Mouse (Mus musculus) neural tube, embryonic 12.5 days (tissue): ENCODE measurements at regions not wholly inside any gene's neighbourhood (a gene's known extent, or its start where the extent isn't known, plus 50 kb on each side); places are given as distances from the start of the nearest gene placed in this dataset.

Source experiments
- ATAC-seq: fragments of 200-750 bp; cut with Nextera tagmentation; 2 replicates; pipeline ENCODE4 v1.8.0; 2017; ENCODE audit warnings: low read depth, mild to moderate bottlenecking, moderate TSS enrichment, moderate library complexity; ENCODE audit not compliant: low FRiP score
- H3K27ac ChIP-seq: fragments of 300-500 bp; sonication (generic); 2 replicates; pipeline ENCODE4 v1.5.1; 2016
- H3K27me3 ChIP-seq: fragments of 300-500 bp; sonication (generic); replicated peaks from 2 replicates; pipeline ENCODE4 v1.6.1; 2016; ENCODE audit warnings: mild to moderate bottlenecking
- H3K36me3 ChIP-seq: fragments of 300-500 bp; sonication (generic); 2 replicates; pipeline ENCODE4 v1.6.1; 2016; ENCODE audit warnings: mild to moderate bottlenecking
- H3K4me1 ChIP-seq: fragments of 300-500 bp; sonication (generic); 2 replicates; pipeline ENCODE4 v1.6.1; 2016
- H3K4me2 ChIP-seq: fragments of 300-500 bp; sonication (generic); replicated peaks from 2 replicates; pipeline ENCODE4 v1.6.1; 2016; ENCODE audit warnings: mild to moderate bottlenecking
- H3K4me3 ChIP-seq: fragments of 300-500 bp; sonication (generic); 2 replicates; pipeline ENCODE4 v1.5.1; 2016
- H3K9ac ChIP-seq: fragments of 300-500 bp; sonication (generic); 2 replicates; pipeline ENCODE4 v1.6.1; 2016; ENCODE audit warnings: mild to moderate bottlenecking
- H3K9me3 ChIP-seq: fragments of 300-500 bp; sonication (generic); 2 replicates; pipeline ENCODE4 v1.6.1; 2016; ENCODE audit warnings: mild to moderate bottlenecking
- WGBS: fragments of 180-500 bp; shearing (Covaris S2); methylation state at CpG from one replicate; pipeline ENCODE4 v1.1.7; 2016; 5-methylcytosine and 5-hydroxymethylcytosine counted together

DNA sequence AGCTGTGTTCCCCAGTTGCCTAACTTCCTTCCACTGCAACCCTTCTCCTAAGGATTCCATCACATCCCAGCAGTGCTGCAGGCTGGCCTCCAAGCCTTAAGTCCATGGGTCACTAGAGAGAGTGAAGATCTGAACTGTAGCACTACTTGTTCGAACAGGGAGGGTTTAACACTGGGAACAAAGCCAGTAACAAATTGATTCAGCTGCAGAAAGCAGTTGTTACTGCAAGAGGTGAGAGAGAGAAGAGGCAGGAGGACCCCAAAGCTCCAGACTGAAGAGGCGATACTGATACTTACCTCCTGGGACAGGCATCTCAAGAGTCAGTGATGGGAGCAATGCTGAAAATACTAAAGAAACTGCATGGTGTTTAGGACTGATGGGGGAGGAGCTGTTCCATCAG lies 600.1 kb upstream of the Cdh5 start:
- Histone ChIP-seq H3K36me3 (no peaks in the 10 kb centered on the region), H3K4me1 (no peaks in the 10 kb centered on the region), H3K9ac (no peak overlapping the region), H3K4me3 (no peak overlapping the region), H3K27me3 (no peaks in the 10 kb centered on the region), H3K4me2 (no peak overlapping the region), H3K9me3 (no peaks in the 10 kb centered on the region), H3K27ac (no peak overlapping the region)
- WGBS: 82% methylated on average over 2 of the region's 2 CpGs
- no peak for ATAC-seq

- Histone ChIP-seq H3K36me3 (no peaks in the 10 kb centered on the region), H3K27ac (no peak overlapping the region), H3K4me3 (no peak overlapping the region), H3K4me2 (no peak overlapping the region), H3K9ac (no peak overlapping the region), H3K9me3 (no peaks in the 10 kb centered on the region), H3K27me3 (no peaks in the 10 kb centered on the region), H3K4me1 (no peaks in the 10 kb centered on the region)
- no peak for ATAC-seq
- WGBS: 87% methylated on average over 9 of the region's 9 CpGs
These were observed 598.2 kb upstream of the Cdh5 start for GRCm38 (mm10) chr8:103502991-103503767.

- no peak for ATAC-seq
- Histone ChIP-seq H3K4me3 (no peak overlapping the region), H3K9ac (no peak overlapping the region), H3K4me1 (no peaks in the 10 kb centered on the region), H3K36me3 (no peaks in the 10 kb centered on the region), H3K27me3 (no peaks in the 10 kb centered on the region), H3K27ac (no peak overlapping the region), H3K9me3 (no peaks in the 10 kb centered on the region), H3K4me2 (no peak overlapping the region)
- WGBS: 78% methylated on average over 6 of the region's 6 CpGs
These were observed 595.1 kb upstream of the Cdh5 start for GRCm38 (mm10) chr8:103506334-103506733.

- Histone ChIP-seq H3K36me3 (no peaks in the 10 kb centered on the region), H3K4me2 (no peak overlapping the region), H3K9ac (no peak overlapping the region), H3K9me3 (no peaks in the 10 kb centered on the region), H3K4me3 (no peak overlapping the region), H3K4me1 (no peaks in the 10 kb centered on the region), H3K27ac (no peak overlapping the region), H3K27me3 (no peaks in the 10 kb centered on the region)
- 78% methylated on average over 5 of the region's 5 CpGs for WGBS
- no peak for ATAC-seq
These were observed 594.4 kb upstream of the Cdh5 start for GRCm38 (mm10) chr8:103507068-103507467.

DNA sequence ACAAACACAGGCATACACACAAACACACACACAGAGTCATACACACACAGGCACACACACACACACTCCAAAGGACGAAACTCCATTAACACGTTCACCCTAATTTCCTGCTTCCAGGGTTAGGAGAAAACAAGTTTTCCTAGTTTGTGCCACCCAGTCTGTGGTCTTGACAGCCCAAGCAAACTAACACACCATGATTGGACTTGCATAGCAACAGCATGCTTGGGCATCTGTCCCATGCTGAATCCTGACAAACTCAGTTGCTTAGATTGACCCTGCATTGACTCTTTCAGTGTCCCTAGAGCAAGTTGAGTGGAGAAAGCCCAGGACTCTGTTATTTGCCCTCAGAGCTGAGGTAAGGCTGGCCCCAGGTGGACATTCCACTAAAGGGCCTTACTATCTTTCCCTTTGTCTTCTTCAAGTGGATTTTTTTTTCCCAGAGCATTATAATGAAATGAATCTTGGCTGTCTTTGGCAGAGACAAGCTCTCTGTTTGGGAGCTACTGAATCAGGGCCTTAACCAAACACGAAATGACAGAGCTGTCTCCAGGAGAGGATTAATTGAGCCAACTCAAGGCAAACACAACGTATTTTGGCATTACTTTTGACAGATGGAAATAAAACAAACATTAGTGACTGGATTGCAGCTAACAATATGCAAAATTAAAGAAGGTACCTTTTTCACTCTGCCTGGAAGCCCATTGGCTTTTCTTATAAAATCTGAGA lies 581.1 kb upstream of the Cdh5 start:
- 78% methylated on average over 4 of the region's 4 CpGs for WGBS
- no peak for ATAC-seq
- H3K4me2 ChIP-seq: no peak overlapping the region
- no peak overlapping the region for H3K9ac ChIP-seq
- no peaks in the 10 kb centered on the region for H3K9me3 ChIP-seq
- H3K27me3 ChIP-seq: no peaks in the 10 kb centered on the region
- no peaks in the 10 kb centered on the region for H3K4me1 ChIP-seq
- no peak overlapping the region for H3K4me3 ChIP-seq
- H3K27ac ChIP-seq: no peak overlapping the region
- H3K36me3 ChIP-seq: no peaks in the 10 kb centered on the region

GRCm38 (mm10) chr8:103530903-103531302 lies 570.5 kb upstream of the Cdh5 start:
- Histone ChIP-seq H3K4me1 (no peaks in the 10 kb centered on the region), H3K9me3 (no peaks in the 10 kb centered on the region), H3K36me3 (no peaks in the 10 kb centered on the region), H3K27me3 (no peaks in the 10 kb centered on the region), H3K9ac (no peak overlapping the region), H3K4me3 (no peak overlapping the region), H3K27ac (no peak overlapping the region), H3K4me2 (no peak overlapping the region)
- WGBS: 70% methylated on average over 4 of the region's 4 CpGs
- ATAC-seq: no peak

DNA sequence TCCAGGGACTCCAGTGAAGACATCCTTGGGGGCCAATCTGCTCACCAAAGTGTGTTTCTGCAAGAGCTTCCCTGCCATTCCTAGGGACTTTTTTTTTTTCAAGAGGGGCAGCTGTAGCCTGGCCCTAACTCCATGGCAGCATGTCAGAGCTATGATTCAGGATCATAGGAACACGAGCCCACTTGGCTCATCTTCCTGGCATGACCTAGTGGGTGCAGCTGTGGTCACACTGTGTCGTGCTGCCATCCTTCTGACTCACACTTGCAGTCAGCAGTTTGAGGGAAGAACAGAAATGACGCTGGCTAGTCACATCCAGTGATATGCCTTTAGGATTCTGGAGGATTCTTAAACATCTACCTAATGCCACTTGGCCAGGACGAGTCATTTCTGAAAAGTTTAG lies 566.5 kb upstream of the Cdh5 start:
- Histone ChIP-seq H3K9ac (no peak overlapping the region), H3K36me3 (no peaks in the 10 kb centered on the region), H3K9me3 (no peaks in the 10 kb centered on the region), H3K27me3 (no peaks in the 10 kb centered on the region), H3K27ac (no peak overlapping the region), H3K4me1 (no peaks in the 10 kb centered on the region), H3K4me2 (no peak overlapping the region), H3K4me3 (no peak overlapping the region)
- ATAC-seq: no peak
- 88% methylated on average over 4 of the region's 4 CpGs for WGBS

DNA sequence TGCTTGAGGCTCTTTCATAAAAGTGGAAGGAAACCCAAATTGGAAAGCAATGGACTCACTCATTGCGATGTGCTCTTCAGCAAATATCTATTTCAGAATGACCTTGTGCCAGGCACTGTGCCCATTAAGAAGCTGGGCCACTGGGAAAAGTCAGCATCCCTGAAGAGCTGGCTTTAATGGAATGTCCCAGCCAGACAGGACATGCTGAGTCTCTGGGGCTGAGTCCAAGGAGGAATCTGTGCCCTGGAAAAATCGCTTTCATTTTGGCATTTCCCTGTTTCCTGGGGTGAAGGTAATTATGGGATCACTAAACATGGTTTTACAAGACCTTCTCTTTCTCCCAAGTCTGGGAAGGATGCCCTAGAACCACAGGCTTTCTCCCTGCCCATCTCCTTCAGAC lies 564.6 kb upstream of the Cdh5 start:
- no peak for ATAC-seq
- H3K27ac ChIP-seq: no peak overlapping the region
- no peak overlapping the region for H3K4me3 ChIP-seq
- no peaks in the 10 kb centered on the region for H3K36me3 ChIP-seq
- no peak overlapping the region for H3K9ac ChIP-seq
- H3K9me3 ChIP-seq: no peaks in the 10 kb centered on the region
- WGBS: 80% methylated on average over 2 of the region's 2 CpGs
- H3K4me2 ChIP-seq: no peak overlapping the region
- H3K27me3 ChIP-seq: no peaks in the 10 kb centered on the region
- H3K4me1 ChIP-seq: no peaks in the 10 kb centered on the region

GRCm38 (mm10) chr8:103541954-103542353 lies 559.5 kb upstream of the Cdh5 start:
- H3K27ac ChIP-seq: no peak overlapping the region

DNA sequence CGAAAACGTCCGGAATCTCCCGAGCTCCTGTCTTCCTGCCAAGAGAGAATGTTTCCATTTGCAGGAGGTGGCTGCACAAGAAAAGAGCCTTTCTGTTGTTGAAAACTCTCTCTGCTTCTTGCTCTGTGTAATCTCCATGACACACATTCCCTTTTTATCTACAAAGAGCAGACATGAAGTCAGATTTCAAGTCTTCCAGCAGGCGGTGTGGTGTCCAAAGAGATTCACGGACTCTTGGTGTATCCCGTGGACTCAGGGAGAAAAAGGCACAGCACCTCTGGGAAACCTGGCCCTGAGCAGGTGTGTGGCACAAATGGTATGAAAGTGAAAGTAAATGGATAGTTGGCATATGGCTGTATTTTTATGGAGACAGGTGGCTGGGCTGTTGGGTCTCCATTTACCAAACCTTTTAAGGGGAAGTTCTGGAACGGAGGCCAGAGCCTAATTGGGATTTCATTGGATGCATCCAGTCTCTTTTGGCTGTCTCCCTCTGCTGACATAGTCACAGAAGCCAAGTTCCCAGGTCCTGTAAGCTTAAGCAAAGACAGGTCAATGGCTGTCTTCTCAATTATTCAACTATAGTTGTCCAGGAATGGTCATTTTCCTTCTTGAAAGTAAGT lies 549.4 kb upstream of the Cdh5 start:
- no peak overlapping the region for H3K4me3 ChIP-seq
- no peak for ATAC-seq
- H3K36me3 ChIP-seq: no peaks in the 10 kb centered on the region
- H3K4me1 ChIP-seq: no peaks in the 10 kb centered on the region
- H3K4me2 ChIP-seq: no peak overlapping the region
- H3K9me3 ChIP-seq: no peaks in the 10 kb centered on the region
- no peaks in the 10 kb centered on the region for H3K27me3 ChIP-seq
- 93% methylated on average over 8 of the region's 8 CpGs for WGBS
- H3K27ac ChIP-seq: no peak overlapping the region
- H3K9ac ChIP-seq: no peak overlapping the region

More at GRCm38 (mm10) chr8:103541954-103542353, 559.5 kb upstream of the Cdh5 start:
- Histone ChIP-seq H3K4me3 (no peak overlapping the region), H3K4me2 (no peak overlapping the region), H3K27me3 (no peaks in the 10 kb centered on the region), H3K36me3 (no peaks in the 10 kb centered on the region), H3K9me3 (no peaks in the 10 kb centered on the region), H3K4me1 (no peaks in the 10 kb centered on the region), H3K9ac (no peak overlapping the region)
- ATAC-seq: no peak
- WGBS: 81% methylated on average over 2 of the region's 2 CpGs

- H3K4me2 ChIP-seq: no peak overlapping the region
- no peak overlapping the region for H3K27ac ChIP-seq
- no peak overlapping the region for H3K4me3 ChIP-seq
- 87% methylated on average over 2 of the region's 2 CpGs for WGBS
- H3K36me3 ChIP-seq: no peaks in the 10 kb centered on the region
- no peak for ATAC-seq
- no peaks in the 10 kb centered on the region for H3K27me3 ChIP-seq
- no peaks in the 10 kb centered on the region for H3K4me1 ChIP-seq
- H3K9me3 ChIP-seq: no peaks in the 10 kb centered on the region
- no peak overlapping the region for H3K9ac ChIP-seq
These were observed 539.8 kb upstream of the Cdh5 start for GRCm38 (mm10) chr8:103561606-103562005.

DNA sequence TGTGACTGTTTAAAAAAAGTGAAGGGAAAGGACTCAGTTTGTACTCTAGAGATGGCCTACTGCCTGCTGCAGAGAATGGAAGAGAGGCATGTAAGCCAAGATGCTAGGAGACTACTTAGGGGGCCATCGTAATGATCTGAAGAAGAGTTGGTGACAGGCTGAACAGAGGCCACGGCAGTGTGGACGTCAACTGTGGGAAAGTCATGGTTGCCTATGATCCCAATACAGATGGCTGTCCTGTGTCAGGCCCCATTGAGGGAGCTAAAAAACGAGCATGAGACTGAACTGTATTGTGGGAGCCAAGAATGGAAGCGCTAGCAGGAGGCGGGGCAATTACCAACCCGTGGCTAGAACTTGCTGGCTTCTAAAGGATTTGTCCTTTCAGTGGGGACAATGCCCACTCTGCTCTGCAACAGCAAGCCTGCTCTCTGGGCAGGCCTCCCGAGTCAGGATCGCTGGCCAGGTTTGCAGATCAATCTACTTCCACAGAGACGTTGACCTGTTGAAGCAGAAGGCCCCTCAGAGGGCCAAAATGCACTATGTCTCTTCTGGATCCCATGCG lies 530.5 kb upstream of the Cdh5 start:
- no peak for ATAC-seq
- 55% methylated on average over 11 of the region's 11 CpGs for WGBS
- Histone ChIP-seq H3K4me1 (no peaks in the 10 kb centered on the region), H3K4me3 (no peak overlapping the region), H3K9ac (no peak overlapping the region), H3K27ac (no peak overlapping the region), H3K27me3 (no peaks in the 10 kb centered on the region), H3K4me2 (no peak overlapping the region), H3K36me3 (no peaks in the 10 kb centered on the region), H3K9me3 (no peaks in the 10 kb centered on the region)
